Mouse (Mus musculus): ENCODE measurements around the gene Smok3b. TPM values are rescaled to one million over a fixed set of nuclear protein-coding genes. Genes with fewer than 3 reads are reported as not detected.

Smok3b gene
- total RNA-seq, 1 experiment from 2014 or later, result not detected

DNA sequence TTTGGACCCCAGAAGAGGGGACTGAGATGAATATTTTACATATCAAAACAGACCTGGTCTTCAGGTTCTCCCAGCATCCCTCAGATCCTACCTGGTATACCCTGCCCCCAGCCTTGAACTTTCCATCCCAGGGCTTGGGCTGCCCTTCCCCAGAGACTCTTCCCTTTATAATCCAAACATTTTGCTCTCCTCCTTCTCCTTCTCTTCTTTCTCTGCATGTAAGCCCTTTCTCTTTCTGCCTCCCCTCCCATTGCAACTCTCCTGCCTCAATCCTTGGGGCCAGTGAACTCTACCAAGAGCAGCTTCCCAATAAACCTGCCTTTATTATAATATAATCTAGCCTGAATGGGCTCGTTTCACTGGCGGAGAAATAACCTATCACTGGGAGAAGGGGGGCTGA lies 62.7 kb downstream of the Smok3b start:
- ATAC-seq (ENCODE audit: extremely low read depth, insufficient number of reproducible peaks, low FRiP score, poor library complexity, severe bottlenecking), result no peak

DNA sequence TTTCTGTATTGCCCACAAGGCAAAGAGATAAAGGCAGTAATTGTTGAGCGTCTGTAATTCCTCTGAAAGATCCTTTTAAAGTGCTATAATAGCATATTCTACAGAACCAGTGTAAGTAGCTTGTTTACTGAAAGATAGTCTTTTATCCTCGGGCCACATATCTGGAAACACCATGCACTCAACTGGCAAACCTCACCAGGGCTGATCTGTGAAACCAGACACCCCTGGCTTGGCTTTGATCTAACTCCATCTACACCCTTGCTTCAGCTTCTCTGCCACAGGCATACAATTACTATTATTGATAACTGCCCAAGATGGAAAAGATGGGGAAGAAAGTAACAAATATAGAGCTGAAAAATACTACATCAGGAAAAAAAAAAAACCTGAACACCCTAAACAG lies 63.3 kb downstream of the Smok3b start:
- ATAC-seq (ENCODE audit: extremely low read depth, insufficient number of reproducible peaks, low FRiP score, poor library complexity, severe bottlenecking), result no peak

- ATAC-seq (ENCODE audit: extremely low read depth, insufficient number of reproducible peaks, low FRiP score, poor library complexity, severe bottlenecking), result peak; percentile 98
Observed at GRCm38 (mm10) chr5:138084996-138085395, 63.8 kb downstream of the Smok3b start, which contains the start of gene Zkscan1. Gene Zkscan1 (plus strand): TSS chr5:138085084.

GRCm38 (mm10) chr5:138085421-138085911 lies 64.2 kb downstream of the Smok3b start:
- no peak for ATAC-seq (ENCODE audit: extremely low read depth, insufficient number of reproducible peaks, low FRiP score, poor library complexity, severe bottlenecking)

DNA sequence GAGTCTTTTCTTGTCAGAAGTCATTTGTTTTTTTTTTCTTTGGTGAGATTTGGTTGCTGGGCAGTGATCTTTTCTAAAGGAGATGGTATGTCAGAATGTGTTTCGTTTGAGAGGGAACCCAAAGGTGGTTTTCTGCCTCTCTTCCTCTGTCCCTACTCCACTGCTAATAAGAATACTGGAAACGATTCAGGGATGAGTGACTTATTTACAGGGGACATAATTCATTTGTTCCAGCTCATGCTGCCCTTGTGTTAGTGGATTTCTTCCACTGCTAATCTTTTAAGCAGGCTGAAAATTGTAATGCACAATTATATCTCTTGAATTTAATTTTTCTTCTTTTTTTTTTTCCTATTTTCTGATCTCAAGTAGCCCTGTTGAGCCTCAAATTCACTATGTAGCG lies 65.6 kb downstream of the Smok3b start:
- ATAC-seq (ENCODE audit: extremely low read depth, insufficient number of reproducible peaks, low FRiP score, poor library complexity, severe bottlenecking), result no peak

DNA sequence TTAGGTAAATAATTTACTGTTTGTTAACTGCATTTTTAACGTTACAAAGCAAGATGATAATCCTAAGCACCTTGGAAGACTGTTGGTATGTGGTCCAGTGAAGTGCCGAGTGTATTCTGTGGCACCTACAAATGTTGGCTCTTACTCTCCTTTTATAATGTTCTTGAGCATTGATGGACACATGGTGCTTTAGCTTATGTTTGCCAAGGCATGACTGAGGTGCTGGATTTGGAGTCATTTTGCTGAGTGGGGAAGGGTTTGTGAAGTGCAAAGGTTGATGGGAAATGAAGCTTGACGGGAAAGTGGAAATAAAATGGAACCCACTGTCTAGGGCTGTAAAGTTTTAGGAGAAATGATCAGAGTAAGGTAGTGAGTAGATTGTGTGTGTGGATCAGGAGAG lies 67.1 kb downstream of the Smok3b start:
- no peak for ATAC-seq (ENCODE audit: extremely low read depth, insufficient number of reproducible peaks, low FRiP score, poor library complexity, severe bottlenecking)

GRCm38 (mm10) chr5:138089108-138089551 lies 67.9 kb downstream of the Smok3b start:
- ATAC-seq (ENCODE audit: extremely low read depth, insufficient number of reproducible peaks, low FRiP score, poor library complexity, severe bottlenecking), result no peak

GRCm38 (mm10) chr5:138090271-138090670 lies 69.0 kb downstream of the Smok3b start:
- no peak for ATAC-seq (ENCODE audit: extremely low read depth, insufficient number of reproducible peaks, low FRiP score, poor library complexity, severe bottlenecking)

DNA sequence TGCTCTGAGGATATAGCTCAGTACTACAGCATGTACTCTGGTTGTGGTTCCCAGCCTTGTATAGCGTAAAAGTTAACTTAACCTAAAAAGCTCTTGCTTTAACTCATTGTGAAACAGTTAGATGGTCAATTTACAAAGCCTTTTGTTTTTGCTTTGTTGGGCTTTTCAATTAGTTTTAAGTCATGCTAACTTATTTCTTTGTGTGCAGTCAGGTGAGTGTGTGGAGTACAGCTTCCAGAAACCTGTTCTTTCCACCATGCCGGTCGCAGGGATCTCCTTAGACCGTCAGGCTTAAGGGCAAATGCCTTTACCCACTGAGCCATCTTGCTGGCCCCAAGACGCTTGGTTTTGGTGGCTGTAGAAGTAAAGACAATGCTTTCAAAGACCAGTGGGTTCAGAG lies 69.5 kb downstream of the Smok3b start:
- ATAC-seq (ENCODE audit: extremely low read depth, insufficient number of reproducible peaks, low FRiP score, poor library complexity, severe bottlenecking), result no peak

DNA sequence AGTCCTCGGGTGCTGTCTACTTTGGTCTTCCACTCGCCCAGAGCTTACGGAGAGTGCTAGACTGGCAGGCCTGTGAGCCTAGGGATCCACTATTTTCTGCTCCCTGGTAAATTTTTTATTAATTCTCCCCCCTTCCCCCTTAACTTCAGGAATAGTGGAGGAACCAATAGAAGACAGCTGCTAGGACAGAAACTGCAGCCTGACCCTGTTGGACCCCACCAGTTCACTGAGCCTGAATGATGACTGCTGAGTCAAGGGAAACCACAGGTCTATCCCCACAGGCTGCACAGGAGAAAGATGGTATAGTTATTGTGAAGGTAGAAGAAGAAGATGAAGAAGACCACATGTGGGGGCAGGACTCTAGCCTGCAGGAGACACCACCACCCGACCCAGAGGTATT lies 71.5 kb downstream of the Smok3b start:
- ATAC-seq (ENCODE audit: extremely low read depth, insufficient number of reproducible peaks, low FRiP score, poor library complexity, severe bottlenecking), result no peak

DNA sequence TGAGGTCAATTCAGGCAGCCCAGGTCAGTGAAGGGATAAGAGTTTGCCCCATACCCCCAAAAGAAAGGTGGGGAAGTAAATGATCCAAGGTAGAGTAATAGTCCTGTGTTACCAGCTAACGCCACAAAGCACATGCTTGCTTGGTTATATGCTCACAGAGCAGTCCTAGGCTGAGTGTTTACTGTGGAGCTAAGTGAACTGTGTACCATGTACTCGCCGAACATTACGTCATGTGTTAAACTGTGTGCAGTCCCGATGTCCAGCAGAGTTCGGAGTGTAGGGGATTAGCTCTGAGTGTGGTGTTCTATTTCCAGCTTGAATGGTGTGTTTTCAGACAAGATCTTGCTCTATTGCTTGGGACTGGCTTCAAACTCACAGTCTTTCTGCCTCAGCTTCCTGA lies 73.2 kb downstream of the Smok3b start:
- no peak for ATAC-seq (ENCODE audit: extremely low read depth, insufficient number of reproducible peaks, low FRiP score, poor library complexity, severe bottlenecking)

Other genes with a start within 250 kb of the Smok3b start
- 9.7 and 12.8 TPM in 2 replicates for gene Ppp1r35, start 242.6 kb upstream of the Smok3b start, total RNA-seq (2017)
- gene Mepce, start 233.8 kb upstream of the Smok3b start, total RNA-seq (2017), result 36.5 and 42.2 TPM in 2 replicates
- 24.7 and 29.4 TPM in 2 replicates for gene Zcwpw1, start 233.6 kb upstream of the Smok3b start, total RNA-seq (2017)
- 321 and 361 TPM in 2 replicates for gene Pilra, start 185.1 kb upstream of the Smok3b start, total RNA-seq (2017)
- gene Pilrb1, start 163.3 kb upstream of the Smok3b start, total RNA-seq (2017), result 124 and 127 TPM in 2 replicates
- gene Pilrb2, start 149.6 kb upstream of the Smok3b start, total RNA-seq (2017), result 139 and 177 TPM in 2 replicates
- not detected in 2 replicates for gene Cyp3a13, start 99.8 kb upstream of the Smok3b start, total RNA-seq (2017)
- not detected in 2 replicates for gene Gjc3, start 58.3 kb upstream of the Smok3b start, total RNA-seq (2017)
- not detected in 2 replicates for gene Azgp1, start 39.9 kb upstream of the Smok3b start, total RNA-seq (2017)
- not detected in 2 replicates for gene Smok3a, start 168 bp upstream of the Smok3b start, total RNA-seq (2017)
- gene Smok3c, start 31.8 kb downstream of the Smok3b start, total RNA-seq (2017), result 0.35 TPM in 1 of 2 replicates, not detected in the other
- gene Zkscan1, start 63.7 kb downstream of the Smok3b start, total RNA-seq (2017), result 15.2 and 18.7 TPM in 2 replicates
- 8.5 and 11.5 TPM in 2 replicates for gene Zscan21, start 95.5 kb downstream of the Smok3b start, total RNA-seq (2017)
- 6.4 and 8.6 TPM in 2 replicates for gene Zfp113, start 134.3 kb downstream of the Smok3b start, total RNA-seq (2017)
- 14.2 and 19.2 TPM in 2 replicates for gene Cops6, start 139.6 kb downstream of the Smok3b start, total RNA-seq (2017)
- 18.4 and 20.3 TPM in 2 replicates for gene Ap4m1, start 150.6 kb downstream of the Smok3b start, total RNA-seq (2017)
- gene Mcm7, start 151.0 kb downstream of the Smok3b start, total RNA-seq (2017), result 86.1 and 89.7 TPM in 2 replicates
- gene Taf6, start 166.0 kb downstream of the Smok3b start, total RNA-seq (2017), result 26.5 and 26.7 TPM in 2 replicates
- 26.9 and 31.3 TPM in 2 replicates for gene Cnpy4, start 166.1 kb downstream of the Smok3b start, total RNA-seq (2017)
- gene Mblac1, start 172.9 kb downstream of the Smok3b start, total RNA-seq (2017), result 0.81 and 0.86 TPM in 2 replicates
- gene Nxpe5, start 204.5 kb downstream of the Smok3b start, total RNA-seq (2017), result not detected in 2 replicates
- 27.3 and 36.7 TPM in 2 replicates for gene Lamtor4, start 234.1 kb downstream of the Smok3b start, total RNA-seq (2017)
- 77.2 and 79.3 TPM in 2 replicates for gene BC037034, start 242.6 kb downstream of the Smok3b start, total RNA-seq (2017)

Data from neutrophil, adult 5-6 weeks (primary cell).